Mouse (Mus musculus) MEL (cell line): ENCODE results near the gene Myo3b. TPM values are rescaled to one million over a fixed set of nuclear protein-coding genes. Genes with fewer than 3 reads are reported as not detected.

ENCODE experiments used
- DNase-seq: peaks from one replicate; pipeline ENCODE4 v3.0.0; 2011; ENCODE audit warnings: low read depth, low spot score
- H3K27ac ChIP-seq: 2 replicates; pipeline ENCODE4 v1.5.1; 2012; ENCODE audit warnings: low read depth, mild to moderate bottlenecking, control low read depth, low read length, moderate library complexity; ENCODE audit not compliant: control insufficient read depth
- H3K27me3 ChIP-seq, 2 experiments: fragments of 150-350 bp in 1 of 2; sonication (generic) in 1 of 2; 2 replicates each; pipeline ENCODE4 v1.6.1; 2012; ENCODE audit warnings: low read length in 2 of 2, mild to moderate bottlenecking in 2 of 2, improper control_type of control experiment in 1 of 2, moderate library complexity in 1 of 2; ENCODE audit not compliant: insufficient read depth in 2 of 2, control insufficient read depth in 1 of 2
- H3K36me3 ChIP-seq, 2 experiments: 2 replicates each; pipeline ENCODE4 v1.6.1; 2012 to 2014; ENCODE audit warnings: low read length in 2 of 2, improper control_type of control experiment in 1 of 2, inconsistent platforms in 1 of 2, mild to moderate bottlenecking in 1 of 2; ENCODE audit not compliant: insufficient read depth in 2 of 2, control insufficient read depth in 1 of 2
- H3K4me1 ChIP-seq, 2 experiments: fragments of 150-350 bp in 1 of 2; sonication (generic) in 1 of 2; 2 replicates each; pipeline ENCODE4 v1.6.1; 2012; ENCODE audit warnings: low read length in 2 of 2, improper control_type of control experiment in 1 of 2, mild to moderate bottlenecking in 1 of 2; ENCODE audit not compliant: insufficient read depth in 2 of 2, control insufficient read depth in 1 of 2
- H3K4me3 ChIP-seq, 2 experiments: fragments of 150-350 bp in 1 of 2; sonication (generic) in 1 of 2; 2 replicates each; pipeline ENCODE4 v1.5.1; 2012; ENCODE audit warnings: low read depth in 2 of 2, low read length in 2 of 2, mild to moderate bottlenecking in 2 of 2, moderate library complexity in 2 of 2, control low read depth in 1 of 2, improper control_type of control experiment in 1 of 2; ENCODE audit not compliant: control insufficient read depth in 1 of 2, insufficient read depth in 1 of 2
- H3K79me2 ChIP-seq: 2 replicates; pipeline ENCODE4 v1.6.1; 2012; ENCODE audit warnings: mild to moderate bottlenecking, low read length, moderate library complexity; ENCODE audit not compliant: control insufficient read depth, poor library complexity, insufficient read depth
- H3K9ac ChIP-seq: 2 replicates; pipeline ENCODE4 v1.6.1; 2012; ENCODE audit warnings: low read depth, mild to moderate bottlenecking, control low read depth, low read length, moderate library complexity; ENCODE audit not compliant: control insufficient read depth, poor library complexity, severe bottlenecking
- H3K9me3 ChIP-seq: fragments of 150-350 bp; sonication (generic); replicated peaks from 2 replicates; pipeline ENCODE4 v1.6.1; 2012; ENCODE audit warnings: mild to moderate bottlenecking, low read length, improper control_type of control experiment, moderate library complexity; ENCODE audit not compliant: insufficient read depth
- BHLHE40 ChIP-seq: IDR thresholded peaks from 2 replicates; pipeline ENCODE4 v1.6.1; 2012; ENCODE audit warnings: low read depth, mild to moderate bottlenecking, inconsistent platforms, low read length, improper control_type of control experiment, borderline replicate concordance
- CHD2 ChIP-seq: IDR thresholded peaks from 2 replicates; pipeline ENCODE4 v1.6.1; 2011; ENCODE audit warnings: low read length, improper control_type of control experiment
- ELF1 ChIP-seq: IDR thresholded peaks from 2 replicates; pipeline ENCODE4 v1.6.1; 2014; ENCODE audit warnings: low read depth, mild to moderate bottlenecking, inconsistent platforms, low read length, improper control_type of control experiment, moderate library complexity
- JUND ChIP-seq: IDR thresholded peaks from 2 replicates; pipeline ENCODE4 v1.6.1; 2011; ENCODE audit warnings: low read depth, mild to moderate bottlenecking, improper control_type of control experiment, low read length
- KAT2A ChIP-seq: conservative IDR thresholded peaks from 2 replicates; pipeline ENCODE4 v1.6.1; 2012; ENCODE audit warnings: low read depth, low read length, improper control_type of control experiment, inconsistent platforms
- MAX ChIP-seq: IDR thresholded peaks from 2 replicates; pipeline ENCODE4 v1.6.1; 2011; ENCODE audit warnings: low read length, improper control_type of control experiment
- MAZ ChIP-seq: IDR thresholded peaks from 2 replicates; pipeline ENCODE4 v1.6.1; 2012; ENCODE audit warnings: low read depth, mild to moderate bottlenecking, inconsistent platforms, low read length, improper control_type of control experiment
- MXI1 ChIP-seq: IDR thresholded peaks from 2 replicates; pipeline ENCODE4 v1.6.1; 2011; ENCODE audit warnings: mild to moderate bottlenecking, low read depth, low read length, improper control_type of control experiment
- MYB ChIP-seq: IDR thresholded peaks from 2 replicates; pipeline ENCODE4 v1.6.1; 2011; ENCODE audit warnings: mild to moderate bottlenecking, low read depth, low read length, improper control_type of control experiment
- MYC ChIP-seq: IDR thresholded peaks from 2 replicates; pipeline ENCODE4 v1.6.1; 2011; ENCODE audit warnings: low read depth, mild to moderate bottlenecking, low read length, improper control_type of control experiment, moderate library complexity
- NELFE ChIP-seq: IDR thresholded peaks from 2 replicates; pipeline ENCODE4 v1.6.1; 2011; ENCODE audit warnings: low read depth, low read length, improper control_type of control experiment
- NRF1 ChIP-seq: IDR thresholded peaks from 2 replicates; pipeline ENCODE4 v1.6.1; 2014; ENCODE audit warnings: low read depth, mild to moderate bottlenecking, inconsistent platforms, low read length, improper control_type of control experiment, moderate library complexity; ENCODE audit not compliant: poor library complexity, insufficient read depth, severe bottlenecking
- POLR2AphosphoS2 ChIP-seq: IDR thresholded peaks from 2 replicates; pipeline ENCODE4 v1.6.1; 2011; ENCODE audit warnings: low read length, improper control_type of control experiment
- POLR2AphosphoS5 ChIP-seq: IDR thresholded peaks from 2 replicates; pipeline ENCODE4 v1.6.1; 2012; ENCODE audit warnings: low read depth, borderline replicate concordance, mild to moderate bottlenecking, inconsistent platforms, low read length, moderate library complexity, mixed read lengths
- RAD21 ChIP-seq: IDR thresholded peaks from 2 replicates; pipeline ENCODE4 v1.6.1; 2011; ENCODE audit warnings: mild to moderate bottlenecking, low read depth, low read length, improper control_type of control experiment
- SIN3A ChIP-seq: IDR thresholded peaks from 2 replicates; pipeline ENCODE4 v1.6.1; 2012; ENCODE audit warnings: low read length, improper control_type of control experiment, inconsistent platforms
- TBP ChIP-seq: IDR thresholded peaks from 2 replicates; pipeline ENCODE4 v1.8.0; 2011; ENCODE audit warnings: low read depth, low read length, improper control_type of control experiment
- TCF12 ChIP-seq: IDR thresholded peaks from 2 replicates; pipeline ENCODE4 v1.6.1; 2014; ENCODE audit warnings: low read depth, mild to moderate bottlenecking, inconsistent platforms, low read length, improper control_type of control experiment, moderate library complexity
- USF2 ChIP-seq, 2 experiments: IDR thresholded peaks; 2 replicates each; pipeline ENCODE4 v1.6.1; 2011 to 2012; ENCODE audit warnings: improper control_type of control experiment in 2 of 2, low read length in 2 of 2, borderline replicate concordance in 1 of 2, inconsistent platforms in 1 of 2, low read depth in 1 of 2, mild to moderate bottlenecking in 1 of 2; ENCODE audit not compliant: insufficient read depth in 1 of 2
- ZC3H11A ChIP-seq: IDR thresholded peaks from 2 replicates; pipeline ENCODE4 v1.6.1; 2012; ENCODE audit warnings: low read depth, mild to moderate bottlenecking, inconsistent platforms, low read length, improper control_type of control experiment
- ZKSCAN1 ChIP-seq: IDR thresholded peaks from 2 replicates; pipeline ENCODE4 v1.6.1; 2012; ENCODE audit warnings: low read depth, mild to moderate bottlenecking, inconsistent platforms, low read length, improper control_type of control experiment, moderate library complexity
- polyA plus RNA-seq, 2 experiments: library from polyadenylated mRNA; stranded (reverse) in 1 of 2; unstranded in 1 of 2; fragments of >175 nt in 1 of 2; fragments of >200 nt in 1 of 2; gene quantifications; 2 replicates each; pipeline versions ENCODE4 v1.2.1 to v1.2.4; 2012; ENCODE audit warnings: low replicate concordance in 2 of 2, low read depth in 1 of 2; ENCODE audit not compliant: insufficient read length in 2 of 2, insufficient read depth in 1 of 2, missing spikeins in 1 of 2
- total RNA-seq: library from RNA; depleted of rRNA; stranded (reverse); fragments of 300-350 nt; gene quantifications from 2 replicates; pipeline ENCODE4 v1.2.3, GENCODE M21; 2012

Gene Myo3b
- total and polyA plus RNA-seq, 3 experiments = not detected

DNA sequence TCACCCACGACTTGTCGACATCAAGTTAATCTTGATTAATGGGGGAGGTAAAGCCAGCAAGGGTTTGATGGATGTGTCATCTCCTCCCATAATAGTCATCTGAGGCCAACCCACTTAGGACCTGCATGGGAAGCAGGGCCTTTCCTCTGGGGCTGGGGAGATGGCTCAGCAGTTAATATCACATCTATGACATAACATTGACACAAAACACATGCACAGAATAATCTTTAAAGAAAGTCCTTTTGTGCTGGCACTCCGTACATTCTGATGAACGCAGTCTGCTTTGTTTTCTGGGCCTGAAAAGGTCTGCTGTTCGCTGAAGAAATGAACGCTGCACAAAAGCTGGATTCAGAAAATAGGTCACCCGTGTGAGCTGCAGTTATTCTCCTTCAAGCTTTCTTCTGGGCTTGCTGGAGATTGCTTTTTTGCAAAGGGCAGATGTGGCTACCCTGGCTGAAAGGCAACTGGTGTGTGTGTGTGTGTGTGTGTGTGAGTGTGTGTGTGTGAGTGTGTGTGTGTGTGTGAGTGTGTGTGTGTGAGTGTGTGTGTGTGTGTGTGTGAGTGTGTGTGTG lies 26.9 kb downstream of the Myo3b start:
- no peaks in the 10 kb centered on the region for H3K4me1 ChIP-seq
- no peak overlapping the region for H3K9ac ChIP-seq
- no peak for DNase-seq
- H3K4me3 ChIP-seq = no peak overlapping the region
- H3K27me3 ChIP-seq = peaks cover under 1 to 9% of the 10 kb centered on the region in 2 experiments; a peak in 3 of 4 replicates
- H3K79me2 ChIP-seq = no peaks in the 10 kb centered on the region
- TF ChIP-seq MXI1 = no peak
- TF ChIP-seq RAD21 = no peak
- no peak for TF ChIP-seq BHLHE40
- TF ChIP-seq JUND = no peak
- TF ChIP-seq NRF1 = no peak
- H3K27ac ChIP-seq = no peak overlapping the region
- H3K9me3 ChIP-seq = no peaks in the 10 kb centered on the region
- no peaks in the 10 kb centered on the region for H3K36me3 ChIP-seq

GRCm38 (mm10) chr2:70066338-70067022 lies 27.6 kb downstream of the Myo3b start:
- Histone ChIP-seq H3K36me3 (no peaks in the 10 kb centered on the region), H3K9ac (no peak overlapping the region), H3K4me1 (no peaks in the 10 kb centered on the region), H3K27ac (no peak overlapping the region), H3K27me3 (peaks cover 3 to 9% of the 10 kb centered on the region in 2 experiments; a peak in 3 of 4 replicates), H3K79me2 (no peaks in the 10 kb centered on the region), H3K9me3 (no peaks in the 10 kb centered on the region), H3K4me3 (no peak overlapping the region)
- TF ChIP-seq CHD2 (no peak), BHLHE40 (no peak), SIN3A (no peak), MAX (no peak), TCF12 (no peak), POLR2AphosphoS5 (no peak), ELF1 (no peak), USF2 (IDR thresholded peaks at IDR 0.05; ENCODE audit: borderline replicate concordance in 1 of 2, insufficient read depth in 1 of 2, low read depth in 1 of 2, low read length in 2 of 2) (no peak), MYC (no peak), ZKSCAN1 (no peak), NELFE (no peak), NRF1 (no peak), KAT2A (no peak), ZC3H11A (no peak), TBP (no peak), MAZ (no peak), POLR2AphosphoS2 (no peak), MYB (no peak)
- TF ChIP-seq, all 39 proteins: peak for 0
- DNase-seq = no peak
